Mouse (Mus musculus) WW6 (cell line): Measurements from ENCODE around the gene Zscan26.
"Not testable (repeated sequence)": the region's sequence is repeated elsewhere in the genome, so short reads cannot be mapped to it uniquely, and the experiment has no call there.

Experiments
- DNase-seq: peaks from one replicate; pipeline ENCODE4 v3.0.0-alpha.2; 2013; ENCODE audit warnings: low read depth, low spot score

The Zscan26 gene

DNA sequence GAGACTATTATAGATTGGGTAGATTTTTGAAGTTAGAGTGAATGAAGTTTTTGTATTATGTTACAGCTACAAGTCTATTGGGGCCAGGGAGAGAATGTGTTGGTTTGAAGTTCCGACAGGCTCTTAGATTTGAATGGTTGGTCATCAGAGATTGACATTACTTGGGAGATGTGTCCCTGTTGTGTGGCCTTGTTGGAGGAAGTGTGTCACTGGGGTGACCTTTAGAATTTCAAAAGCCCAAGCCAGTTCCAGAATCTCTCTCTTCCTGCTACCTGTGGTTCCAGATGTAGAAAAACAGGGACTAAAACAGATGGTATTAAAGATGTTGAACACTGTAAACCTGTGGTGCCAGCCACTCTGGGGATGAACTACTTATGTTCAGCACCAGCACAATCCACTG is 25.9 kb downstream of the Zscan26 start:
- no peak for DNase-seq

DNA sequence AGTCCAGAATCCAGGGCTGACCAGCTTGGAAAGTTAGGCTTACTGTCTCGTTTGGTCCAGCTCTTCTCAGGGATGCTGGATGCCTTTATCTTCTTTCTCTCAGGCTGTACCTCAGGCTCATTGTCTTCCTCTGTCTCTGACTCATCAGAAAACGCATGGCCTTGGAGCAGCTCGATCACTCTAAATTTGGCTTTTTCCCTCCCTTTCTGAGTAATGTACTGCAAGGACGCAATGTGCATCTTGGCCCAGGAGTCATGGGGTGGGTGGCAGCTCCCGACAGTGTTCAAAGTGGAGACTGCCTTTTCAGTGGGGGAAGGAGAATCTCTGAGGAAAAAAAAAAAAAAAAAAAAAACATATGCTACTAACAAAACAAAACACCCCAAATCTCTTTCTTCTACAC is 30.2 kb downstream of the Zscan26 start:
- DNase-seq, result no peak

DNA sequence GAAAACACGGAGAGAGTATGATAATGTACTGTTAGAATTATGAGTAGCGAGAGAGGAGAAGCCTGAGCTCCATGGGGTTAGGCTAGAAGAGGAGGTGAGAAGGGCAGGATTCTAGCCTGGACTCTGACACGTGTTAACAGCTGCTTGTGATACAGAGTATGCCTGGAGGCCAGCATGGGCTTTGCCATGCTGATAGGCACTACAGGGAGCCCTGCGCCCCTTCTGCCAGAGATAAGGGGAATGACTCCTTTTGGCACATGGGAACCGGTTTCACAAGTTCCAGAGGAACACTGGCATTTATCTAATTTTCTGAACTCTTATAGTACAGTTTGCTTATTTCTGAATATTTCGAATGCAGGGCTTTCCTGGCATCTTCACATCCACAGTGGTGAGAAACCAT is 34.7 kb downstream of the Zscan26 start:
- DNase-seq, result no peak

DNA sequence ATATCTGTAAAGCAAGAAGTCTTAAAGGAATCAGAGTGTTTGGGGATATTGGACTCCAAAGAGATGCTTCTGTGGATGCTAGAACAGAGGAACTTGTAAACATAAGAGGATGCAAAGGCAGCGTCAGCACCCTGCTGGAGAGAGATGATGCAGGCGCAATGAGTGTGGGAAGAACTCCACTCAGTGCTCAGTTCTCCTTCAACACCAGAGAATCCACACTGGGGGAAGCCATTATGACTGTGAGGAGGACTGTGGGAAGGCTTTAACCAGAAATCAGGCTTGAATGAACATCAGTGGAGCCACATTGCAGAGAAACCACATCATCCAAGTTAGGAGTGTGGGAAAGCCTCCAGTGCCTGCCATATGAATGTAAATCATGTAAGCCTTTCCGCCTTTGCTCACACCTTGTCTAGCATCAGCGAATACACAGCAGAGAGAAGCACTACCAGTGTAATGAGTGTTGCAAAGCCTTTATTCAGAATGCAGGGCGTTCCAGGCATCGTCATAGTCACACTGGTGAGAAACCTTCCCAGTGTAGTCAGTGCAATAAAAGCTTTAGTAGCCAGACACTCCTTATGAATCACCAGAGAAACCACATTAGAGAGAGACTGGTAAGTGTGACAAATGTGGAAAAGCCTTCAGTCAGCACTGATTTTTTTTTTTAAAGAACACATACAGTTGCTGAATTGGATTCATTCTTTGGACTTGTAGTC is 36.1 kb downstream of the Zscan26 start:
- no peak for DNase-seq

DNA sequence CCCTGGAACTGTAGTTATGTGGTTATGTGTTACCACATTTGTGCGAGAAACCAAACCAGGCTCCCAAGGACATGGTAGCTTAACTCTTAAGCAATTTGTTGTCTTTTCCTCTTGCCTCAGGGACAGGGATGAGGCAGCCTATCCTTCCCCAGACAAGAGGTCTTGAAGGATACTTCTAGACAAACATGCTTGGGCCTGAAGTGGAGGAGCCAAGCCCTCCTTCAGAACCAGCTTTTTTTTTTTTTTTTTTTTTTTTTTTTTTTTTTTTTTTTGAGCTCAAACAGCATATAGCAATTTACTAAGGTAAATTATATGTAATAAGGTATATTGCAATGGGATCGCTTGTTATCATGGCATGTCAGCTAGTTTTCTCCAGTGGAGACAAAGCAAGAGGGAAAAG is 37.8 kb downstream of the Zscan26 start:
- DNase-seq, result no peak

- DNase-seq, result no peak
Observed at GRCm38 (mm10) chr13:21415266-21415665, 38.3 kb downstream of the Zscan26 start.

DNA sequence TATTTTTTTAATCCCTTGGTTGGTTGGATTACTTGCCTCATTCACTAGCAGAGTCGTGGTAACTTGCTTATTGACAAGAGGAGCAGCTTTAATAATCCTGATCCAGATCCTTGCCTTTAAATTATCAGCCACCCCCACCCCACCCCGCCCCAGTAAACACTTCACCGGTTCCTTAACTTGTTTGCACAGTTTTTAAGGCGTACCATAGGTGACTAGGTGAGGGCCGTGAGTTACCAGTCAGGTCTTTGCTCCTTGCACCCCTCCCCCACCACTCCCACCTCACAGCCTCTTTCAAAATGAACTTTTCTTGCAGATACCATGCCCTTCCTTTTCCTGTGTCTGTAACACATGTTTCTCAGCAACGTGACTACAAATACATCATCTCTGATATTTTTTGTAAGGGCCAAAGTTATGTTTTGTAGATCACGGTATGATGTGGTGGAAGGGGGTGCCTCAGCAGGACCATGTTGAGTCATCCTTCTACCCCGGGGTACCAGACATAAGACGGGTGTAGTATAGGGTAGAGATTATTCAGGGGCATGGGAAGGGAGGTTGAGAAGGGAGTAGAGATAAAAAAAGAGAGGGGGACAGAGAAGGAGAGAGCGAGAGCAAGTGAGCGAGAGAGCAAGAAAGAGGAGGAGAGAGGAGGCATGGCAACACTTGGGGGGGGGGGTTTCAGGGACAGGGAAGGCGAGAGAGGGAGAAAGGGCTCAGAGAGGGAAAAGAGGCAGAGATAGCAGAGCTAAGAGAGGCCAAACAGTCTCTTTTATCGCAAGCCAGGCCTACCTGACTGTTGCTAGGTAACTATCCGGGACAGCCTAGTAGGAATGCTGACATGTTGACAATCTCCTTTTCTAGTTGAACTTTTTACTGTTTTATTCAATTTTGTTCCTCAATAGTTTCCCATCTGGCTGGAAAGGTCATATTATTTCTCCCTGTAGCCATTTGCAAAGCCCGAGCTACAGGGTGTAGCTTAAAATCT is 39.0 kb downstream of the Zscan26 start:
- DNase-seq, result no peak

DNA sequence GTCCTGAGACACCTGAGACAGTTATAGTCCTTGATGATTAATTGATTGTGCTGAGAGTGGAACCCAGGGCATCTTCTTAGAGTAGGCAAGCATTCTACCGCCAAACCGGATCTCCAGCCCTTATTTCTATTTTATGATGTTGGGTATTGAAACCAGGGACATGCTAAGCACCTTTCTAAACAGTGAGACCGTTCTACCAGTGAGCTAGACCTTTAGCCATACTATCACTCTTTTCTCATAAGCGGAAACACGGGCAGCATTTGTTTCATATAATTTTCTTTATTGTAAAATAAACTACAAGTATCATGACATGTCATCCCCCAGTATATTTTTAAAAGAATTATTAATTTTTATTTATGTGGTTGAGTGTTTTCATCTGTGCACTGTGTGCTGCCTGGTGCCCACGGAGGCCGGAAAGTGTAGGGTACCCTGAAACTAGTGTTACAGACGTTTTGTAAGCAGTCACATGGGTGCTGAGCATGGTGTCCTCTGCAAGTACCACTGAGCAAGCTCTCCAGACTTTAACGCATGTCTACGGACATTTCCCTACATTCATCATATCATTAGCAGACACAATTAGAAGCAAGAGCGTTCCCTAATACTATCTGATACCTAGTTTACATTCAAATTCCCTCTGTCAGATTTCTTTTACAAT is 44.6 kb downstream of the Zscan26 start:
- no peak for DNase-seq

DNA sequence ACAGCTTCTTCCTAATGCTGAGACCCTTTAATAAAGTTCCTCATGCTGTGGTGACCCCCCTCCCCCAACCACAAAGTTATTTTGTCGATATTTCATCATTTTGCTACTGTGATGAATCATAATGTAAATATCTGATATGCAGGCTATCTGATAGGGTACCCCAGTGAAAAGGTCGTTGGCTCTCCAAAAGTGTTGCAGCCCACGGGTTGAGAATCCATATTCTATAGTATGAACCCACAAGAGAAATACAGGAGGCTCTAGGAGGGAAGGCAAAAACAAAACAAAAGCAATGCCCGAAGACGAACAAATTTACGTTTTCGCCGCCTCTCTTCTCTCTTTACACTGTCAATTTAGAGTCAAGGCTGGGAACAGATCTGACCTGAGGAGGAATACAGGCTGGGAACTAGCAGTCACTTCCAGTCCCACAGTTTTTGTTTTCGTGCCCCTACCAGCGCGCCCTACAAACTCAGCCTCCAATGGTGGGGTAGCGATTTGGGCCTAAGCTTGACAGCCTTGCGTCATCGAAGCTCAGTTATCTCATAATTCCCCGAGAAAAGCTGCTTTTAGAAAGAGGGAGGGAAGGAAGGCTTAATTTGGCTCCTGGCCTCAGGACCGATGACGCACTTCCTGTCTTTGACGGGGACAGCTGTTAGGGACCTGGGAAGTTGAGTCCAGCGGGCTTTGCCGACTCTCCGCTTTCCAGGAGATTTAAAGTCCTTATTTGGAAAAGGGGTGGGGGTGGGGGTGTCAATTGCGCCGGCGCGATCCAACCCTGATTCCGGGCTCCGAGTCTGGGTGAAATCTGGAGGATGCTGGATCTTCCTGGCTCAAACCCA is 45.3 kb downstream of the Zscan26 start:
- peak; percentile 20 for DNase-seq

DNA sequence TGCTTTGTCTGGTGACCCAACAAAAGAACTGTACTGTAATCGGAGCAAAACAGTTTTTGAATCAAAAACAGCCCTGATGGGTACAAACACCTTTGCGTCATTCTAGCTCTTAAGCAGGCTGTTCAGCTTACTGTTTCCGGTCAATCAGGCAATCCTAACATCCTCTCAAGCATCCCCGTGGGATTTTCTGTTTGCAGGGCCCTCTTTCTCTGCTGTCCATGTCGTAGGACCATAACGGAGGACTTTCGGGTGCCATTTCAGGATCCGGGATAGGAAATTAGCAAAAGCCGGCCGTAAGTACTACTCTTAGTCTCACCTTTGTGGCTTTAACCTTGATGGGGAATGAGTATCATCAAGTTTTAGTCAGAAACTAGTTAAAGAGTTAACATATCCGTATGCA is 46.2 kb downstream of the Zscan26 start:
- no peak for DNase-seq

DNA sequence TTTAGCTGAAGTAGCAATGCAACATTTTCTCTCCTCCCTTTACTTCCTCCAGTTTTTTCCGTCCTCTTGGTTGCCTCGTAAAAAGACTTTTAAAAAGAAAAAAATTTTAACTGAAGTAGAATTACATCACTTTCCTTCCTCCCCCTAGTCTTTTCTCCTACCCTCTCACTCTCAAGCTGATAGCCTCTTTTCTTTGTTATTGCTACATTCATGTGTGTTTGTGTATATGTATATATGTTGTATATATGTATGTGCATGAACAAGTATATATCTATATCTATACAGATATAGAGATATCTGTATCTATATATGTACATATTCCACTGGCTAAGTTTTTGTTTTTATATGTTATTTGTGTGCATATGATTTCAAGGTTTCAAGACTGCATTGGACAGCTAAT is 50.7 kb downstream of the Zscan26 start:
- no peak for DNase-seq

- DNase-seq, result peak; percentile 52
Observed at GRCm38 (mm10) chr13:21402287-21402846, 51.2 kb downstream of the Zscan26 start, which contains the start of gene Zkscan3. TSS of gene Zkscan3 (minus strand) at chr13:21402755.

- no peak for DNase-seq
Observed at GRCm38 (mm10) chr13:21401636-21402286, 51.8 kb downstream of the Zscan26 start.

- DNase-seq, result no peak
Observed at GRCm38 (mm10) chr13:21401166-21401565, 52.4 kb downstream of the Zscan26 start.

DNA sequence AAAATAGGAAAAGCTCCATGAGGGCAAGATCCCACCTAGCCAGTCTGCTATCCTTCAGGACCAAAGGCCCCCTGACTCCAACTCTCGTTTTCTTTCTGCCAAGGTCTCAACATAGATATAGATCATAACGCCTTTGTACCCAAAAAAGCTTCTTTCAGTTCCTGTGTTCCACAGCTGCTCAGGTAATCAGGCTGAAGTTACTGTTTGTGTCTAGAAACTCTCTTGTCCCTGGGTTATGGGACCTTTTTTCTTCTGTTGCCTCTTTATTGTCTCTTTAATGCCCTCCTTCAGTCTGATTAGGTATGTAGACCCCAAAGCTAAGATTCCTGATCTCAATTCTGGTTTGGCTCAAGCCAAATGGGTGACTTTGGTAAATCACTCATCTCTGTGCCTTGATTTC is 56.0 kb downstream of the Zscan26 start:
- no peak for DNase-seq

DNA sequence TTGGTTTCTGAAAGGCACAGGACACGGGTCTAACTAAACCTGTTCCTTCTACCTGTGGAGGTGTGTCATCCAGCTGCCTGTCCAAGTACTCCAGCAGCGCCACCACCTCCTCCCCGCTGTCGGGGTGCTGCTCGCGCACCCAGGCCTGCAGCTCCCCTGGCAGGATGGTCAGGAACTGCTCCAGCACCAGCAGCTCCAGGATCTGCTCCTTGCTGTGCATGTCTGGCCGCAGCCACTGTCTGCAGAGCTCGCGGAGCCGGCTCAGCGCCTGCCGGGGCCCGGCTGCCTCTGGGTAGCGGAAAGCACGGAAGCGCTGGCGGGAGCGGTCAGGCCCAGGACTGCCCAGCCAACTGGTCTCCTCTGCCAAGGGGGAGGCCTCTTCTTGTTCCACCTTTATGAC is 57.5 kb downstream of the Zscan26 start:
- DNase-seq, result not testable (repeated sequence)

GRCm38 (mm10) chr13:21395623-21396022 is 57.9 kb downstream of the Zscan26 start:
- DNase-seq, result no peak

DNA sequence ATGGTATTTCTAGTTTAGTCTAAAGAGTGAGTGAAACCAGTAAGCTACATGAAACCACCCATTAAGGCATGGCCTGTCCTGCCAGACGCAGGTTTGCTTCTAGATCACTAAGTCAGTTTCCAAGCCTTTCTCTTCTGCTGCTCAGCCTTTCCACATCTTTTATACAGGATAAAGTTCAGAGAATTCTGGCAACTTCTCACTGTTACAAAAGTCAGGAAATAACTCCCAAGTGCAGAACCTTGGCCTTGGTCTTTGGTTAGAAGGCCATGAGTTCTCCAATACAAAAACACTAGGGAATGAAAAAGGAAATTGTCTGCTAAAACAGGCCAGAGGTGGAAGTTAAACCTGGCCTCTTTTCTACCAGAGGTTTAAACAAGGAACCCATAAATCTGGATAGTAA is 58.3 kb downstream of the Zscan26 start:
- no peak for DNase-seq
